Mouse (Mus musculus) thymus, adult 2 months (tissue): ENCODE results near the gene Nipal3.

ENCODE experiments used
- CTCF ChIP-seq: fragments of 200-500 bp; IDR thresholded peaks from 2 replicates; pipeline ENCODE4 v1.5.1; 2012; ENCODE audit warnings: mild to moderate bottlenecking, control low read depth, low read length, moderate library complexity, borderline replicate concordance; ENCODE audit not compliant: control insufficient read depth, poor library complexity, insufficient read depth; ENCODE audit errors: extremely low read depth
- POLR2A ChIP-seq: fragments of 200-500 bp; IDR thresholded peaks from 2 replicates; pipeline ENCODE4 v1.6.1; 2012; ENCODE audit warnings: mild to moderate bottlenecking, low read length, control low read depth, moderate library complexity; ENCODE audit not compliant: control insufficient read depth, poor library complexity, insufficient read depth; ENCODE audit errors: extremely low read depth

- TF ChIP-seq CTCF (no peak), POLR2A (no peak)
These were observed 41.7 kb downstream of the Nipal3 start for GRCm38 (mm10) chr4:135453164-135453563.
